Mouse (Mus musculus) olfactory bulb, adult 2 months (tissue): ENCODE data around the gene Togaram2. TPM values are rescaled to one million over a fixed set of nuclear protein-coding genes. Genes with fewer than 3 reads are reported as not detected.

ENCODE experiments used
- H3K27ac ChIP-seq: fragments of 200-500 bp; 2 replicates; pipeline ENCODE4 v1.5.1; 2012; ENCODE audit warnings: low read depth, low read length; ENCODE audit not compliant: insufficient read depth
- H3K4me1 ChIP-seq: fragments of 200-500 bp; 2 replicates; pipeline ENCODE4 v1.6.1; 2012; ENCODE audit warnings: low read length; ENCODE audit not compliant: control insufficient read depth, insufficient read depth
- H3K4me3 ChIP-seq: fragments of 200-500 bp; 2 replicates; pipeline ENCODE4 v1.5.1; 2012; ENCODE audit warnings: mild to moderate bottlenecking, low read depth, low read length, moderate library complexity; ENCODE audit not compliant: insufficient read depth
- CTCF ChIP-seq: fragments of 200-500 bp; IDR thresholded peaks from 2 replicates; pipeline ENCODE4 v1.5.1; 2012; ENCODE audit warnings: low read depth, mild to moderate bottlenecking, low read length, moderate library complexity; ENCODE audit not compliant: insufficient read depth
- POLR2A ChIP-seq: fragments of 200-500 bp; IDR thresholded peaks from 2 replicates; pipeline ENCODE4 v1.6.1; 2012; ENCODE audit warnings: mild to moderate bottlenecking, low read depth, low read length, moderate library complexity; ENCODE audit not compliant: insufficient read depth
- WGBS: fragments of 180-500 bp; shearing (Covaris S2); methylation state at CpG from one replicate; pipeline ENCODE4 v1.1.7; 2018; 5-methylcytosine and 5-hydroxymethylcytosine counted together
- polyA plus RNA-seq: library from polyadenylated mRNA; stranded (reverse); fragments of >200 nt; gene quantifications from 2 replicates; pipeline ENCODE4 v1.2.4, GENCODE M21; 2012; ENCODE audit warnings: low replicate concordance; ENCODE audit not compliant: missing spikeins, insufficient read depth, insufficient read length

Gene Togaram2
- polyA plus RNA-seq, 1 experiment, result not detected

DNA sequence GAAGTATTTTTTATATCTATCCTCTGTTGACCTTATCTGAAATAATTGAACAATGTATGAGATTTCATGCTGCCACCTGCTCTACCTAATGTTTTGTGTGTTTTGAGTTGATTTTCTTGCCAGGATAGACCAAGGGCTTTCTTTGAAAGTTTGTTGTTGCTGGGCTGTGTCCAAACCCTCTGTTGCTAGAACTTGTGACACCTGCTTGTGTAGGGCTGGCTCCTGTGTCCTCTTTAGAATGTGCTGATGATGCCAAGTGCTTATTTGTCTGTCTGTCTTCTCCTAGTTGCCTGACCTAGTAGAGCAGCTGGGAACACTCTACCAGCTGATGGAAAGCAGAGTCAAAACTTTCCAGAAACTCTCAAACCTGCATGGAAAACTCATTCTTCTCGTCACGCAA is 20.6 kb upstream of the Togaram2 start:
- Histone ChIP-seq H3K4me3 (no peak overlapping the region), H3K4me1 (no peaks in the 10 kb centered on the region), H3K27ac (no peak overlapping the region)
- 86% methylated on average over 2 of the region's 2 CpGs for WGBS
- TF ChIP-seq POLR2A (no peak), CTCF (no peak)

GRCm38 (mm10) chr17:71652934-71653333 is 20.1 kb upstream of the Togaram2 start:
- WGBS, result 67% methylated on average over 5 of the region's 5 CpGs
- no peak overlapping the region for H3K4me3 ChIP-seq
- H3K4me1 ChIP-seq, result no peaks in the 10 kb centered on the region
- no peak overlapping the region for H3K27ac ChIP-seq
- TF ChIP-seq POLR2A (no peak), CTCF (no peak)

GRCm38 (mm10) chr17:71657521-71657920 is 15.5 kb upstream of the Togaram2 start:
- TF ChIP-seq CTCF, result no peak
- no peak for TF ChIP-seq POLR2A
- H3K27ac ChIP-seq, result no peak overlapping the region
- H3K4me1 ChIP-seq, result no peaks in the 10 kb centered on the region
- no peak overlapping the region for H3K4me3 ChIP-seq
- 80% methylated on average over 4 of the region's 4 CpGs for WGBS

GRCm38 (mm10) chr17:71658666-71659065 is 14.4 kb upstream of the Togaram2 start:
- TF ChIP-seq CTCF (no peak), POLR2A (no peak)
- Histone ChIP-seq H3K27ac (no peak overlapping the region), H3K4me1 (peaks cover 2% of the 10 kb centered on the region; the same call in 1 of the 2 replicates), H3K4me3 (no peak overlapping the region)
- 87% methylated on average over 10 of the region's 10 CpGs for WGBS

DNA sequence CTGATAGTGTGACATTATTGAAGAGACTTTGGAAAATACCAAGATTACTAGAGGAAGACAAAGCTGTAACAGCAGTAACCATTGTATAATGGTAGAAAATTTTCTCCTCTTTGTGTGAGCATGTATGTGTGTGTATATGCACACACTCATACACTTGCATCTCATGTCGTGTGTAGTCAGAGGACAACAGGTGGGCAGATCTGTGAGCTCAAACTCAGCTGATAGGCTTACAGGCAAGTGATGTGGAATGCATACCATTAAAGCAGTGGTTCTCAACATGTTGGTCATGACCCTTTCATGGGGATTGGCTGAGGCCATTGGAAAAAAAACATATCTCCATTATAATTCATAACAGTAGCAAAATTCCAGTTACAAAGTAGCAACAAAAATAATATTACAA is 12.7 kb upstream of the Togaram2 start:
- TF ChIP-seq CTCF (no peak), POLR2A (no peak)
- H3K27ac ChIP-seq, result no peak overlapping the region

GRCm38 (mm10) chr17:71662751-71663250 is 10.3 kb upstream of the Togaram2 start:
- H3K4me1 ChIP-seq, result peaks cover 2% of the 10 kb centered on the region; the same call in 1 of the 2 replicates
- H3K4me3 ChIP-seq, result peak overlapping the region; percentile 31
- 7% methylated on average over 21 of the region's 21 CpGs for WGBS
- TF ChIP-seq POLR2A, result no peak
- TF ChIP-seq CTCF, result peak; percentile 75
- no peak overlapping the region for H3K27ac ChIP-seq

More for the DNA sequence above, 12.7 kb upstream of the Togaram2 start:
- Histone ChIP-seq H3K4me1 (peaks cover 2% of the 10 kb centered on the region; the same call in 1 of the 2 replicates), H3K4me3 (no peak overlapping the region)
- 59% methylated on average over 1 of the region's 1 CpGs for WGBS

GRCm38 (mm10) chr17:71663491-71663890 is 9.6 kb upstream of the Togaram2 start:
- Histone ChIP-seq H3K4me3 (no peak overlapping the region), H3K27ac (no peak overlapping the region), H3K4me1 (peaks cover 2% of the 10 kb centered on the region; the same call in 1 of the 2 replicates)
- 90% methylated on average over 6 of the region's 6 CpGs for WGBS
- TF ChIP-seq POLR2A (no peak), CTCF (no peak)

GRCm38 (mm10) chr17:71664172-71664571 is 8.9 kb upstream of the Togaram2 start:
- no peak overlapping the region for H3K27ac ChIP-seq
- no peak overlapping the region for H3K4me3 ChIP-seq
- no peak for TF ChIP-seq POLR2A
- TF ChIP-seq CTCF, result no peak
- peaks cover 2% of the 10 kb centered on the region; the same call in 1 of the 2 replicates for H3K4me1 ChIP-seq
- 100% methylated on average over 1 of the region's 1 CpGs for WGBS

GRCm38 (mm10) chr17:71665201-71665600 is 7.9 kb upstream of the Togaram2 start:
- whole genome bisulfite sequencing, result 94% methylated on average over 4 of the region's 4 CpGs
- no peak overlapping the region for H3K4me3 ChIP-seq

DNA sequence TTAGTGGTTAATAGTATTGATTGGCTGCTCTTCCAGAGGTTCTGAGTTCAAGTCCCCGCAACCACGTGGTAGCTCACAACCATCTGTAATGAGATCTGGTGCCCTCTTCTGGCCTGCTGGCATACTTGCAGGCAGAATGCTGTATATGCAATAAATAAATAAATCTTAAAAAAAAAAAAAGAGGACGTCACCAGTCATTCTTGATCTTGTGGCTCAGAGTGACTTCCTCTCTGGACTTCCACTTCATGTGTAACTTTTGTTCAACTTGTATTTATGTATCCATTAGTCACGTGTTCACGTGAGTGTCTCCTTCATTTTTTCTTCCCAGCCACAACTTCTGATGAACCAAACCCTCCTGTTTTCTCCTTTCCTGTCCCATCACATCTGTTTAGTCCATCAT is 3.5 kb upstream of the Togaram2 start:
- H3K4me1 ChIP-seq, result peaks cover 17% of the 10 kb centered on the region
- no peak overlapping the region for H3K4me3 ChIP-seq
- H3K27ac ChIP-seq, result no peak overlapping the region
- no peak for TF ChIP-seq POLR2A
- TF ChIP-seq CTCF, result no peak
- WGBS, result 83% methylated on average over 5 of the region's 5 CpGs

More at GRCm38 (mm10) chr17:71665201-71665600, 7.9 kb upstream of the Togaram2 start:
- Histone ChIP-seq H3K27ac (no peak overlapping the region), H3K4me1 (peaks cover 2% of the 10 kb centered on the region; the same call in 1 of the 2 replicates)
- TF ChIP-seq CTCF (no peak), POLR2A (no peak)
